Mouse (Mus musculus) liver, postnatal 0 days (tissue): ENCODE measurements at regions not wholly inside any gene's neighbourhood (a gene's known extent, or its start where the extent isn't known, plus 50 kb on each side); places are given as distances from the start of the nearest gene placed in this dataset.

Experiments used
- CTCF ChIP-seq: sonication (generic); IDR thresholded peaks from 2 replicates; pipeline ENCODE4 v1.5.1; 2016; ENCODE audit warnings: antibody characterized with exemption, low read depth
- EP300 ChIP-seq: IDR thresholded peaks from 2 replicates; pipeline ENCODE4 v1.6.1; 2016; ENCODE audit warnings: antibody characterized with exemption, low read depth, mild to moderate bottlenecking

DNA sequence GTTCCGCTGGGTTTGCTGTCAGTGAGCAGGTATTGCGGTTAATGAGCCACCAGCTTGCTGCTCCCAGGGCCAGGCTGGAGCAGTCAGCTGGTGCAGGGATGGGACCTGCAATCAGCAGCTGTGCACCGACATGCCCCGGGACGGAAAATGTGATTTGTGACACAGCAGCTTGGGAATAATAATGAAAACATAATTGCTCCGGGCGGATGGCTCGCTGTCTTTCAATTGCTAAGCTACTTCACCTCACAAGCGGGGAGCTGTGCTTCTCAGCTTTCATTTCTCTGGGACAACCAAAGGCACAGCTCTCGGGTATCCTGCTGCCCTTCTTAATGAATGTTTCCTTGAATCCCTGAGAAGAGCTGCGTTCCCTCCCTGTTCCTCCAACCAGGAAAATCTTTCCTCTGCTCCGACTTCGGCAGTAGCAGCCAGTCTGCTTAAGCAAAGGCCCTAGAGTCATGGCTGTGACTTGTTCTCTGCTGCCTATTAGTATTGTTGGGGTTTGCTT, 235.3 kb upstream of the A1bg start:
- no peak for TF ChIP-seq CTCF
- no peak for TF ChIP-seq EP300
